Mouse (Mus musculus) embryonic fibroblast, embryonic 13.5 days (primary cell): ENCODE measurements around the gene Acsm2.

ENCODE experiments used
- CTCF ChIP-seq: IDR thresholded peaks from 2 replicates; pipeline ENCODE4 v1.5.1; 2011; ENCODE audit warnings: mild to moderate bottlenecking, control low read depth, low read length, moderate library complexity, borderline replicate concordance; ENCODE audit not compliant: insufficient read depth
- POLR2A ChIP-seq: IDR thresholded peaks from 2 replicates; pipeline ENCODE4 v1.6.1; 2011; ENCODE audit warnings: low read depth, mild to moderate bottlenecking, control low read depth, low read length, moderate library complexity

GRCm38 (mm10) chr7:119528617-119529016 is 25.5 kb upstream of the Acsm2 start:
- TF ChIP-seq CTCF (no peak), POLR2A (no peak)
